Mouse (Mus musculus): ENCODE measurements around the gene Etfrf1.
A peak's percentile ranks its signal among the peaks of the same experiment; 100 is the strongest.

Gene Etfrf1

GRCm38 (mm10) chr6:145210056-145210680 is 766 bp upstream of the Etfrf1 start:
- Histone ChIP-seq H3K27me3 (ENCODE audit: insufficient read depth, low read length) (no peaks in the 10 kb centered on the region), H3K9me3 (ENCODE audit: low read length) (no peaks in the 10 kb centered on the region), H3K4me3 (replicated peaks; ENCODE audit: low read length) (peak overlapping the region; percentile 75), H3K4me1 (replicated peaks; ENCODE audit: low read depth, low read length) (peaks cover 26% of the 10 kb centered on the region), H3K36me3 (ENCODE audit: insufficient read depth, low read length) (peaks cover 19% of the 10 kb centered on the region)
- no peak for TF ChIP-seq NANOG (IDR thresholded peaks at IDR 0.05; ENCODE audit: borderline replicate concordance, low read length)
- no peak for TF ChIP-seq POU5F1 (IDR thresholded peaks at IDR 0.05; ENCODE audit: borderline replicate concordance, low read length)
- TF ChIP-seq CTCF (conservative IDR thresholded peaks at IDR 0.05; ENCODE audit: low read length) = no peak

- Histone ChIP-seq H3K27me3 (ENCODE audit: insufficient read depth, low read length) (no peaks in the 10 kb centered on the region), H3K4me1 (replicated peaks; ENCODE audit: low read depth, low read length) (peaks cover 26% of the 10 kb centered on the region), H3K9me3 (ENCODE audit: low read length) (no peaks in the 10 kb centered on the region), H3K4me3 (replicated peaks; ENCODE audit: low read length) (peak overlapping the region; percentile 87), H3K36me3 (ENCODE audit: insufficient read depth, low read length) (peaks cover 27% of the 10 kb centered on the region)
- TF ChIP-seq POU5F1 (IDR thresholded peaks at IDR 0.05; ENCODE audit: borderline replicate concordance, low read length) (no peak), NANOG (IDR thresholded peaks at IDR 0.05; ENCODE audit: borderline replicate concordance, low read length) (peak; percentile 63), CTCF (conservative IDR thresholded peaks at IDR 0.05; ENCODE audit: low read length) (no peak)
Observed at GRCm38 (mm10) chr6:145211376-145212305, 707 bp downstream of the Etfrf1 start.

GRCm38 (mm10) chr6:145213916-145214315 is 3.0 kb downstream of the Etfrf1 start:
- Histone ChIP-seq H3K4me1 (replicated peaks; ENCODE audit: low read depth, low read length) (peaks cover 26% of the 10 kb centered on the region), H3K27me3 (ENCODE audit: insufficient read depth, low read length) (no peaks in the 10 kb centered on the region), H3K4me3 (replicated peaks; ENCODE audit: low read length) (no peak overlapping the region), H3K9me3 (ENCODE audit: low read length) (no peaks in the 10 kb centered on the region), H3K36me3 (ENCODE audit: insufficient read depth, low read length) (peaks cover 45% of the 10 kb centered on the region)
- no peak for TF ChIP-seq CTCF (conservative IDR thresholded peaks at IDR 0.05; ENCODE audit: low read length)

- peaks cover 17% of the 10 kb centered on the region for H3K4me1 ChIP-seq (replicated peaks; ENCODE audit: low read depth, low read length)
- no peaks in the 10 kb centered on the region for H3K9me3 ChIP-seq (ENCODE audit: low read length)
- H3K4me3 ChIP-seq (replicated peaks; ENCODE audit: low read length) = no peak overlapping the region
- peaks cover 58% of the 10 kb centered on the region for H3K36me3 ChIP-seq (ENCODE audit: insufficient read depth, low read length)
- no peaks in the 10 kb centered on the region for H3K27me3 ChIP-seq (ENCODE audit: insufficient read depth, low read length)
- no peak for TF ChIP-seq POU5F1 (IDR thresholded peaks at IDR 0.05; ENCODE audit: borderline replicate concordance, low read length)
- TF ChIP-seq NANOG (IDR thresholded peaks at IDR 0.05; ENCODE audit: borderline replicate concordance, low read length) = no peak
- no peak for TF ChIP-seq CTCF (conservative IDR thresholded peaks at IDR 0.05; ENCODE audit: low read length)
Observed at GRCm38 (mm10) chr6:145215826-145216225, 4.9 kb downstream of the Etfrf1 start.

GRCm38 (mm10) chr6:145224246-145224645 is 13.3 kb downstream of the Etfrf1 start:
- Histone ChIP-seq H3K4me1 (replicated peaks; ENCODE audit: low read depth, low read length) (no peaks in the 10 kb centered on the region), H3K27me3 (ENCODE audit: insufficient read depth, low read length) (no peaks in the 10 kb centered on the region), H3K36me3 (ENCODE audit: insufficient read depth, low read length) (peaks cover 36% of the 10 kb centered on the region), H3K4me3 (replicated peaks; ENCODE audit: low read length) (no peak overlapping the region), H3K9me3 (ENCODE audit: low read length) (no peaks in the 10 kb centered on the region)
- no peak for TF ChIP-seq NANOG (IDR thresholded peaks at IDR 0.05; ENCODE audit: borderline replicate concordance, low read length)
- no peak for TF ChIP-seq CTCF (conservative IDR thresholded peaks at IDR 0.05; ENCODE audit: low read length)
- no peak for TF ChIP-seq POU5F1 (IDR thresholded peaks at IDR 0.05; ENCODE audit: borderline replicate concordance, low read length)

GRCm38 (mm10) chr6:145226296-145226695 is 15.4 kb downstream of the Etfrf1 start:
- Histone ChIP-seq H3K27me3 (ENCODE audit: insufficient read depth, low read length) (no peaks in the 10 kb centered on the region), H3K9me3 (ENCODE audit: low read length) (no peaks in the 10 kb centered on the region), H3K4me3 (replicated peaks; ENCODE audit: low read length) (no peak overlapping the region), H3K36me3 (ENCODE audit: insufficient read depth, low read length) (peaks cover 32% of the 10 kb centered on the region), H3K4me1 (replicated peaks; ENCODE audit: low read depth, low read length) (peaks cover 4% of the 10 kb centered on the region; the same call in 1 of the 2 replicates)
- TF ChIP-seq NANOG (IDR thresholded peaks at IDR 0.05; ENCODE audit: borderline replicate concordance, low read length) (no peak), CTCF (conservative IDR thresholded peaks at IDR 0.05; ENCODE audit: low read length) (no peak), POU5F1 (IDR thresholded peaks at IDR 0.05; ENCODE audit: borderline replicate concordance, low read length) (no peak)

GRCm38 (mm10) chr6:145234391-145234790 is 23.5 kb downstream of the Etfrf1 start:
- Histone ChIP-seq H3K36me3 (ENCODE audit: insufficient read depth, low read length) (peaks cover 38% of the 10 kb centered on the region), H3K9me3 (ENCODE audit: low read length) (no peaks in the 10 kb centered on the region), H3K4me3 (replicated peaks; ENCODE audit: low read length) (no peak overlapping the region), H3K27me3 (ENCODE audit: insufficient read depth, low read length) (no peaks in the 10 kb centered on the region), H3K4me1 (replicated peaks; ENCODE audit: low read depth, low read length) (peaks cover 4% of the 10 kb centered on the region; the same call in 1 of the 2 replicates)
- TF ChIP-seq CTCF (conservative IDR thresholded peaks at IDR 0.05; ENCODE audit: low read length) = no peak
- TF ChIP-seq NANOG (IDR thresholded peaks at IDR 0.05; ENCODE audit: borderline replicate concordance, low read length) = peak; percentile 59; the same call in 1 of the 2 replicates

GRCm38 (mm10) chr6:145235367-145235766 is 24.4 kb downstream of the Etfrf1 start:
- H3K27me3 ChIP-seq (ENCODE audit: insufficient read depth, low read length) = no peaks in the 10 kb centered on the region
- no peak overlapping the region for H3K4me3 ChIP-seq (replicated peaks; ENCODE audit: low read length)
- peaks cover 41% of the 10 kb centered on the region for H3K36me3 ChIP-seq (ENCODE audit: insufficient read depth, low read length)
- H3K4me1 ChIP-seq (replicated peaks; ENCODE audit: low read depth, low read length) = peaks cover 4% of the 10 kb centered on the region; the same call in 1 of the 2 replicates
- no peak for TF ChIP-seq CTCF (conservative IDR thresholded peaks at IDR 0.05; ENCODE audit: low read length)
- no peak for TF ChIP-seq NANOG (IDR thresholded peaks at IDR 0.05; ENCODE audit: borderline replicate concordance, low read length)
- TF ChIP-seq POU5F1 (IDR thresholded peaks at IDR 0.05; ENCODE audit: borderline replicate concordance, low read length) = no peak
- no peaks in the 10 kb centered on the region for H3K9me3 ChIP-seq (ENCODE audit: low read length)

All from E14TG2a.4 (cell line).